Mouse (Mus musculus): ENCODE data around the gene Hhat.

GRCm38 (mm10) chr1:192650586-192650985, 120.4 kb downstream of the Hhat start:
- no peak for TF ChIP-seq CTCF (IDR thresholded peaks at IDR 0.05; ENCODE audit: control insufficient read depth, insufficient read depth, insufficient replicate concordance, low read depth, low read length)
- TF ChIP-seq POLR2A (IDR thresholded peaks at IDR 0.05; ENCODE audit: control insufficient read depth, low read depth, low read length): no peak

Data from testis, adult 2 months (tissue).